Mouse (Mus musculus) 416B (cell line): ENCODE results near the gene Slc2a3.
"Not testable (repeated sequence)": the region's sequence is repeated elsewhere in the genome, so short reads cannot be mapped to it uniquely, and the experiment has no call there.

ENCODE experiments used
- DNase-seq: peaks from one replicate; pipeline ENCODE4 v3.0.0; 2011; ENCODE audit warnings: low read depth

Slc2a3 gene

DNA sequence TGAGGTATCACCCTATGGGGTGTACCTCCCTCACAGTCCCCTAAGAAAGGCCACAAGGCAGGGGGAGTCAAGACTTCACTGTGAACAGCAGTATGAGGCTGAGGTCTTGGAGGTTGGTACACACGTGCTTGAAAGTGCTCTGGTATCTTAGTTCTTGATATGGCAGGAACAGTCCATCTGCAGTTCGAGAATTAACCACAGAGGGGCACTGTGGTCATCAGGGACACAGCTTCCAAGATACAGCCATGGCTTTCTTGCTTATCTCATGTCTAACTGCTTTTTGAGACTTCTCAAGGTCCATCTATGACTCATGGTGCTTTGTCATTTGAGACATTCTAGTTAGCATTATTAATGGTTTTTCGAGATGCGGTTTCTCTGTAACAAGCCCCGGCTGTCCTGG is 3.0 kb upstream of the Slc2a3 start:
- DNase-seq = peak; percentile 99

DNA sequence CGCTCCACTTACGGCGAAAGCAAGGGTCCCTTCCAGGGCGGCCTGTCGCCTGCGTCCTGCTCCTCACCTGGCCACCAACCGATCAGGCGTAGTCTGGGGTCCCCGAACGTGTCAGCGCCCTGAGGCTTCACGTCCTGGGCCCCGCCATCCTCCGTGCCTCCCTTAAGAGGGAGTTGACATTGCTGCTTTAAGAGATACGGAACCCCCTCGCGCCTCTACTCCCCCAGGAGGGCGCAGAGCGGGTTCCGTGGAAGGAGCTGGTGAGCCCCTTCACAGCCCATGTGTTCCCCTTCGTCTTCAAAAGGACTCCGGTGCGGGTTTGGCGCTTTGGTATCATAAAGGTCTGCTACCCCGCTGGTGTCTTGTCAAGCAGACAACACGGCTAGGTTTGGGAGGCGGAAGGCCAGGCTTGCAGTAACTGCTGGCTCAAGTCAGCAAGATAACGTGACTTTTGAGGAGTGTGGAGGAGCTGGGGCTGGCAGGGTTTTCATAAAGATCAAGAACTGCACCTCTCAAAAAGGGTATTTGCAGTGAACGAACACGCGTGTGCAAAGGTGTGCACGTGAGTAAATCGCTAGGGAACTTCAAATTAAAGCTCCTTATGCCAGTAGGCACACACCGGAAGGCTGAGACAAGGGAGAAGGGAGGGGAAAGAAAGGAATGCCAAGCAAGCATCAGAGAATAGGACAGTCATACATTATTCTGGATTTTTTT is 518 bp upstream of the Slc2a3 start:
- DNase-seq = peak; percentile 82

DNA sequence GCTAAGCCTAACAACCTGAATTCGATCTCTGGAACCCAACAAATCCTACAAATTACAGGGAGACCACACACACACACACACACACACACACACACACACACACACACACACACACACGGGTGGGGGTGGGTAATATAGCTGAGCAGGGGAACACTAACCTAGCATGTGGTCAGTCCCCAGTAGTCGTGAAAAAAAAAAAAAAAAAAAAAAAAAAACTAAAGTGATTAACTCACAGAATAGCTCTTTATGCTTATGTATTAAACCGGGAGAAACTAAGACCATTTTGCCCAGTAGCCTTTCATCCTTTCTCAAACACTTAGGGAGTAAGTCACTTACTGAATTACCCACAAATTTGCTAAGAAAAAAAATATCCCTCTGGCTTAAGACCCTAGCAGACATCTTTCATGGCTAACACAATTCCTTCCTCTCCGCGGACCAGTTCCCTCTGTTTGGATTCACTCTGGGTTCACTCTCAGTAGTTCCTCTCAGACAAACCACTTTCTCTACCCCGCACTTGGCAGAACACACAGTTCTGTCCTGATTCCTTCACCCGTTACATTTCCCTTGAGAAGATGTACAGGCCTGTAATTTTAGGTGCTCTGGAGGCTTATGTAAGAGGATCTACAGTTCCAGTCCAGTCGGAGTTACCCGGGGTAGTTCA is 670 bp downstream of the Slc2a3 start:
- no peak for DNase-seq

- no peak for DNase-seq
These were observed 6.0 kb downstream of the Slc2a3 start for GRCm38 (mm10) chr6:122795254-122795935.

DNA sequence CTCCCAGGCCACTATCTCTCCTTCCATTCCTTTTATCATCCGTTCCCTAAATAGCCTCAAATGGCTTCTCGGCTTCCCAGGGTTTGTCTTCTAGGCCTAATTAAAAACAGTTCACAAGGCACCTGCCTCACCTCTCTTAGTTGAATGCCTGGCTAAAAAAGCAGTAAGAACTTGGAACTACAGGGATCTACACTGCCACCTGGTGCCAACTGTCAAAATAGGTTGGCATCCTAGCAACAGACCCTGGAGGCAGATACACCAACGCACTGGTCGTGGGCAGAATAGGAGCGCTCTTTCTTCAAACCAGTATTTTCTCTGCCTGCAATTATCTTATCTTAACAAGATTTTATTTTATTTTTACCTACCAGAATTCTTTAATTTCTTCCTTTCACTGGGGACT is 15.2 kb downstream of the Slc2a3 start:
- peak; percentile 74 for DNase-seq

GRCm38 (mm10) chr6:122784866-122785265 is 16.6 kb downstream of the Slc2a3 start:
- DNase-seq = peak; percentile 62

DNA sequence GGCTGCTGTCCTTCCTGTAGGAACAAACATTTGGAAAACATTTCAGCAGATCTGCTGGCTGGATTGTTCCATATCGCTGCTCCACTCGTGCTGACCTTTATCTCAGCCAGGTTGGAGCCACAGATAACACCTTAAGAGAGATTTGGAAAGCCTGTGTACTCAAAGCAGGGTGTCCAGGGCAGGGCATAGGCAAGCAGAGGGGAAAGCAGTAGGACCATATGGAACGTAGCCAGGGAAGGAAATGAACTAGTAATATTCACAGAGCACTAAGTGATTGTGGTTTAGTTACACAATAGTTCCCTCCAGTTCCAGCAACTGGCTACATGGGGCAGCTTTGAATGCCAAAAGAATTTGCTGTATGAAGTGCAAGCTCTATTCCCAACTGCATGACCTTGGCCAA is 19.3 kb downstream of the Slc2a3 start:
- peak; percentile 86 for DNase-seq

DNA sequence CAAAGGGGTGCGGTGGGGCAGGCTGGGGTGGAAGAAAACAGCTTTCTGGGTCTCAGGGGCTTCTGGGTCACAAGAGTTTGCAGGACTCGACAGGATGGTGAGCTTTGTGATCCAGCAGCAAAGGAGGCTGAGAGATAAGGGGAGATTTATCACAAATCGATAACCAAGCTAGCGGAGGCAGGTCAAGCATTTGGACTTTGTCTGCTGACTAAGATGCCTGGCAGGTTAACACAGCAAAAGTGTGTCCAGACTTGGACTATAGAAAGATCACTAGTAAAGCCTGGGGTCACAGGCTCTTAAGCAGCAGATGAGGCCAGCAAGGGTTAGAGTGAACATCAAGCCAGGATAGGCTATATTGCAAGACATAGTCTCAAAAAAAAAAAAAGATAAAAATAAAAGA is 20.3 kb downstream of the Slc2a3 start:
- DNase-seq = no peak

DNA sequence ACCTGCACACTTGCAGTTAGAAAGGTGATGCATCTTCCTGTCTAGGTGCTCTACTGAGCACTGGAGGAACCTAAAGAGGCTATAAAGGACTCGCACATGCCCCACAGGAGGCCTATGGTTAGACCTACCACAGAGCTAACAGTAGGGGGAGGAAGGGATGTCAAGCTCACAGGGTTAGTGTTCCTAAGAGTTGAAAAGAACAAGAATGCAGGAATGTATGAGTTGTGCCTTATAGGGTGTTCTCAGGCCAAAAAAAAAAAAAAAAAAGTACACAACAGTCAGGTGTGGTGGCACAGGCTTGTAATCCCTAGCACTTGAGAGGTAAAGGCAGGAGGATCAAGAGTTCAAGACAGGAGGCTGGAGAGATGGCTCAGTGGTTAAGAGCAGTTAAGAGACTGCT is 21.5 kb downstream of the Slc2a3 start:
- no peak for DNase-seq

DNA sequence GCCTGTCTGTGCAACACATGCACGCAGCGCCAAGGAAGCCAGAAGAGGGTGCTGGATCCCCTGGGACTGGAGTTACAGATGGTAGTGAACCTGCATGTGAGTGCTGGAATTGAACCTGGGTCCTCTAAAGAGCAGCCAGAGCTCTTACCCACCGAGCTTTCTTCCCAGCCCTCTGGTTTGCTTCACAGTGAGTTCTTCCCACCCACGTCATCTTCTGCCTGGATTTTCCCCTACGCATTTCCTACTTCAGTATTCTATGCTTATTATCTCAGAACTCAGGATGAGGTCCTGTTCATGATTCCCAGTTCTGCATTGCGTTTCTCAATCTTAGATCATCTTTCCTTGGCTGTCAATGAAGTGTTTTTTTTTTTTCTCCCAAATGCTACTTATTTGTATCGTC is 25.4 kb downstream of the Slc2a3 start:
- no peak for DNase-seq

DNA sequence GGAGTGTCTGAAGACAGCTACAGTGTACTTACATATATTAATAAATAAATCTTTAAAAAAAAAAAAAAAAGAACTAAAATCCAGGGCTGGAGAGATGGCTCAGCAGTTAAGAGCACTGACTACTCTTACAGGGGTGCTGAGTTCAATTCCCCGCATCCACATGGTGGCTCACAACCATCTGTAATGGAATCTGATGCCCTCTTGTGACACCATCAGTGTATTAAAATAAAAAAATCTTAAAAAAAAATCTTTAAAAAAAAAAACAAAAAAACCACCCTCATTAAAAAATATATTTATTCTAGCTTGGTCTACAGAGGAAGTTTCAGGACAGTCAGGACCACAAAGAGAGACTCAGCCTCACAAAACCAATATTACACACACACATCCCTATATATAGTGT is 27.1 kb downstream of the Slc2a3 start:
- no peak for DNase-seq

- DNase-seq = no peak
These were observed 28.7 kb downstream of the Slc2a3 start for GRCm38 (mm10) chr6:122772701-122773100.

- no peak for DNase-seq
These were observed 30.6 kb downstream of the Slc2a3 start for GRCm38 (mm10) chr6:122770760-122771315.

DNA sequence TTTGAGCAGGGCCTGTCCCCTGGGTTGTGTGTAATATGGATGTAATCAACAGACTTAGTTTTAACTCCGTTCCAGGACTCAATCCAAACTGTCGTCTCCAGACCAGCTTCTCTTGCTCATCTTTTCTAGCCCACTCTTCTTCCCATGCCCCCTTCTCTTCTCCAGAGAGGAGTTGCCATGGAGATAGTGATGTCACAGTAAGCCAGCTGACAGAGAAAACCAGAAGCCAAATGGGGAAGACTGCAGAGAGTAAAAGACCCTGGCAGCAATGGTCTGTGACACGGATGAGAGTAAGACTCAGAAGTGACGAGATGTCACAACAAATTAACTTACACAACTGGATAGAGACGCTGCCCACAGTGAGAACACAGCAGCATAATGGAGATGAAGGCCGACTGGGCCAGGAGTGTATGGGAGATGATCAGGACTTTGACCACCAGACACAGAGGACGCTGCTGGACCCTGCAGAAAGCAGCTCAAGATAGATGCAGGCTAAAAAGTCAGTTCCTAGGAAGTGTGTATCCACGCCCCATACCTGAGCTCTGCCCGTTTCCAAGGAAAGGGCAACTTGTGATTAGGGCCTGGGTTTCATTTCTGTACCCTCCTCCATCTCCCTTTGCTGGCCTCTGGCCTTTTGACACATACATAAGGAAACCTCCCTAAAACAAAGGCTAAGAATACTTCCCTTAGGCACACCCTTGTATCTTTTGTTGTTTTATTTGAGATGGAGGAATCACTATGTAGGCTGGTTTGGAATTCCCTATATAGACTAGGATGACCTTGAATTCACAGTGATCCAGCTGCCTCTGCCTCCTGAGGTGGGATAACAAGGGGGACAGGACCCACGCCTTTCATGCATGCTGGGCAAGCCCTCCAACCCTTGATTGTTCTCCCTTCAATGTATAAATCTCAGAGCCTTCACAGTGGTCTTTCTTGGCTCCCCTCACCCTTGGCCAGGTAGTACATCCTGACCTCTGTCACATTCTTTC is 31.4 kb downstream of the Slc2a3 start:
- no peak for DNase-seq

DNA sequence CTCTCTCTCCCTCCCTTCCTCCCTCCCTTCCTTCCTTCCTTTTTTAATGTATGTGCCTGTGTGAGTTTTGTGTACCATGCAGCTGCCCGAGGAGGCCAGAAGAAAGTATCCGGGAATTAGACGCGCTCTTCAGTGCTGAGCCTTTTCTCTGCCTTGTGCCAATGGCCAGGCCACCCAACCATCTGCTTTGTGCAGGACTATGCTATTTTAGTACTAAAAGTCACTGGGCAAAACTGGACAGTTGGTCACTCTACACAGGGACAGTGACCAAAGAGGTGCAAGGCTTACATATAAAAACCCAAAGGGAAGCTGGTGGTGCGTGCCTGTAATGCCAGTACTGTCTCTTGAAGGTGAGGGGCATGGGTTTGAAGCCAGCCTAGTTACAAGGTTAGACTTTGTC is 33.2 kb downstream of the Slc2a3 start:
- DNase-seq = no peak

DNA sequence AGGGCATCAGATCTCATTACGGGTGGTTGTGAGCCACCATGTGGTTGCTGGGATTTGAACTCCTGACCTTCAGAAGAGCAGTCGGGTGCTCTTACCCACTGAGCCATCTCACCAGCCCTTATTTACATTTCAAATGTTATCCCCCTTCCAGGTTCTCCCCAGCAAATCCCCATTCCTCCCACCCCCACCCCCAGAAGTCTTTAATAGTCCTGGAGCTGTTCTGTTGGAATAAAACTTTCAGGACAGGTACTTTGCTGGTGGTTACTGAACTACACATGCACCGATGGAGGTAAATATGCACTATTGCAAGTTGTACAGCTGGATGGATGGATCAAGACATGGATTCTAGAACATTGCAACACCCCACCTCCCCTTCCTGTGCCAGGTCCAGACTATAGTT is 34.4 kb downstream of the Slc2a3 start:
- not testable (repeated sequence) for DNase-seq

- no peak for DNase-seq
These were observed 35.1 kb downstream of the Slc2a3 start for GRCm38 (mm10) chr6:122766145-122766968.

GRCm38 (mm10) chr6:122765298-122765956 is 36.0 kb downstream of the Slc2a3 start:
- DNase-seq = no peak

DNA sequence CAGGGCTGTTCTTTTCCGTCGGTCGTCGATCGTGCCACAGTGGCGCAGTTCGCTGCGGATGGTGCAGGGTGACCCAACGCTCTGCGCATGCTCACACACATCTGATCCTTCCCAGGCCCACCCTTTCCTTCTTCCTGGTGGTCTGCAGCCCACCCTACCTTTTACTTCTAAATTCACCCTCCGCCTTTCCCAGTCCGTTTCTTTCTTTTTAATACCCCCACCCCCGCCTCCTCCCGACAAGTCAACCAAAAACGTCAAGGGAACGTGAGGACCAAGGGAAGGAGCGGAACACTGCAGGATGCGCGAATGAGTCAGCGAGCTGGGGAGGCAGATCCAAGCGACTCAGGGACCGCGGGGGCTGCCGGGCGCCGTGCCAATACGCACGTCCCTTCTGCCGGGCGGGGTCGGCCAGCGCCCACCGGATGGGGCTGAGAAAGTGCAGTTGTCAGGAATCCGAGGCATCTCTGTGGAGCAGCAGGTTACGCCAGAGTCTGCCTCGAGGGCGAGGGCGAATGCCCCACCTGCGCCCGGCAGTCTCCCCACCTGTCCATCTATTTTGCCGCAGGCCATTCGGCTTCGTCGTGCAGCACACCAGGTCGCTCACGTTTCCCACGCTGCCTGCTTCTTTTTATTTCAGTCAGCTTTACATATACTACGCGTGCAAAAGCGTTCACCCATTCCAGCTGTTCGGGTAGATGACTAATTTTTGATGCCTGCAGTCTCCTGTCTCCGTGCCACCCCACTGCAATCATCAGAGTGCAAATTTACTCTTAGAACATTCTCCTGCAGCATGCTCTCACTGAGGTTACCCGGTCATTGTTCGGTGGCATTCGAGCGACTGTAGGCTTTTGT is 36.8 kb downstream of the Slc2a3 start:
- no peak for DNase-seq
